Mouse (Mus musculus) adrenal gland, adult 18-20 months (tissue): Measurements from ENCODE around the gene Ggcx. TPM values are rescaled to one million over a fixed set of nuclear protein-coding genes. Genes with fewer than 3 reads are reported as not detected.
"Not testable (repeated sequence)": the region's sequence is repeated elsewhere in the genome, so short reads cannot be mapped to it uniquely, and the experiment has no call there.

Source experiments
- DNase-seq, 2 experiments: peaks; one replicate each; pipeline ENCODE4 v3.0.0; 2021 to 2022; ENCODE audit warnings: low spot score in 2 of 2
- total RNA-seq, 2 experiments: library from RNA; stranded (reverse); gene quantifications; 1 replicate in 1 of 2; 2 replicates in 1 of 2; pipeline ENCODE4 v1.2.3; 2021

Gene Ggcx
- total RNA-seq, 2 experiments from 2014 or later: 48.6 to 59.5 TPM

GRCm38 (mm10) chr6:72425646-72426045 lies 11.5 kb downstream of the Ggcx start:
- no peak for DNase-seq

GRCm38 (mm10) chr6:72428036-72428435 lies 13.9 kb downstream of the Ggcx start:
- DNase-seq: peak; percentile 76 to 77

GRCm38 (mm10) chr6:72429061-72429842 lies 15.1 kb downstream of the Ggcx start:
- DNase-seq: no peak

- DNase-seq: no peak
Measured at GRCm38 (mm10) chr6:72430989-72431921, 17.1 kb downstream of the Ggcx start.

- DNase-seq: no peak
Measured at GRCm38 (mm10) chr6:72432153-72432552, 18.0 kb downstream of the Ggcx start.

GRCm38 (mm10) chr6:72438226-72438625 lies 24.1 kb downstream of the Ggcx start:
- DNase-seq: no peak

GRCm38 (mm10) chr6:72438862-72439354 lies 24.8 kb downstream of the Ggcx start:
- peak; percentile 83 to 87 for DNase-seq

GRCm38 (mm10) chr6:72439355-72440185 lies 25.5 kb downstream of the Ggcx start, which contains the start of gene Mat2a:
Mat2a (minus strand) TSS chr6:72439558.
- peak; percentile 96 to 97 for DNase-seq

- DNase-seq: no peak
Measured at GRCm38 (mm10) chr6:72440186-72440990, 26.3 kb downstream of the Ggcx start.

GRCm38 (mm10) chr6:72442921-72443604 lies 29.0 kb downstream of the Ggcx start:
- DNase-seq: no peak

GRCm38 (mm10) chr6:72445011-72445410 lies 30.9 kb downstream of the Ggcx start:
- no peak for DNase-seq

GRCm38 (mm10) chr6:72447487-72447886 lies 33.4 kb downstream of the Ggcx start:
- DNase-seq: no peak

- not testable (repeated sequence) for DNase-seq
Measured at GRCm38 (mm10) chr6:72451778-72452177, 37.7 kb downstream of the Ggcx start.

- no peak for DNase-seq
Measured at GRCm38 (mm10) chr6:72452329-72452728, 38.2 kb downstream of the Ggcx start.

GRCm38 (mm10) chr6:72453578-72453977 lies 39.5 kb downstream of the Ggcx start:
- DNase-seq: no peak

- no peak for DNase-seq
Measured at GRCm38 (mm10) chr6:72454072-72454746, 40.1 kb downstream of the Ggcx start.

- no peak for DNase-seq
Measured at GRCm38 (mm10) chr6:72454833-72455373, 40.8 kb downstream of the Ggcx start.

- DNase-seq: no peak
Measured at GRCm38 (mm10) chr6:72456567-72456966, 42.5 kb downstream of the Ggcx start.
